Mouse (Mus musculus) G1E (cell line): ENCODE results near the gene Creb3l1.

Experiments used
- CTCF ChIP-seq: IDR thresholded peaks from 2 replicates; pipeline ENCODE4 v1.5.1; 2012; ENCODE audit warnings: low read depth, low read length, inconsistent platforms, mixed read lengths
- GATA1 ChIP-seq: IDR thresholded peaks from 2 replicates; pipeline ENCODE4 v1.6.1; 2012; ENCODE audit warnings: borderline replicate concordance, low read length, inconsistent platforms, mixed read lengths
- GATA2 ChIP-seq: IDR thresholded peaks from 2 replicates; pipeline ENCODE4 v1.6.1; 2012; ENCODE audit warnings: low read depth, low read length, inconsistent platforms, borderline replicate concordance
- POLR2AphosphoS5 ChIP-seq: IDR thresholded peaks from 2 replicates; pipeline ENCODE4 v1.6.1; 2012; ENCODE audit warnings: low read depth, low read length, inconsistent platforms; ENCODE audit not compliant: insufficient replicate concordance
- TAL1 ChIP-seq: conservative IDR thresholded peaks from 2 replicates; pipeline ENCODE4 v1.6.1; 2012; ENCODE audit warnings: low read depth, low read length, inconsistent platforms, mixed read lengths

DNA sequence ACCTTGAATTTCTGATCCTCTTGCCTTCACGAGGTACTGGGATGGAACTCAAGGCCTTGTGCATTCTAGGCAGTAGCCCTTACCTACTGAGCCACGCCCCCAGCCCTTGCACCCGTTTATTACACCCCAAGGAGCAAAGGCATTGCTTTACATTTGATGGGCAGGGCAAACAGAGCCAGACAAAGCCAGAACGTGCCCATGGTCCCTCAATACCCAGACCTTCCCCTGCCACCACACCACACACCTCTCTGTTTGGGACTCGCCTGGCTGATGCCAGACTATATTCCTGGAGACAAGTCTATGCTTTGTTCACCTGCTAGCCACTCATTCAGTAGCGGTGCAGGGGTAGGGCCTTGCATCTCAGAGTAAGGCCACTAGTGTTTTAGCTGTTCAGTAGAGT, 17.8 kb downstream of the Creb3l1 start:
- no peak for TF ChIP-seq CTCF
- TF ChIP-seq GATA1, result no peak
- no peak for TF ChIP-seq GATA2
- no peak for TF ChIP-seq TAL1
- no peak for TF ChIP-seq POLR2AphosphoS5
